Mouse (Mus musculus): ENCODE measurements around the gene Sema6b.

Gene Sema6b

GRCm38 (mm10) chr17:56144546-56144945 is 4.4 kb upstream of the Sema6b start:
- no peak for DNase-seq (ENCODE audit: low spot score)

GRCm38 (mm10) chr17:56141702-56142605 is 1.8 kb upstream of the Sema6b start:
- no peak for DNase-seq (ENCODE audit: low spot score)

- DNase-seq (ENCODE audit: low spot score), result no peak
Observed at GRCm38 (mm10) chr17:56139355-56139754, 788 bp downstream of the Sema6b start.

GRCm38 (mm10) chr17:56137839-56138613 is 2.1 kb downstream of the Sema6b start:
- DNase-seq (ENCODE audit: low spot score), result no peak

- no peak for DNase-seq (ENCODE audit: low spot score)
Observed at GRCm38 (mm10) chr17:56136558-56136957, 3.6 kb downstream of the Sema6b start.

- DNase-seq (ENCODE audit: low spot score), result peak; percentile 62
Observed at GRCm38 (mm10) chr17:56134463-56134971, 5.6 kb downstream of the Sema6b start.

- no peak for DNase-seq (ENCODE audit: low spot score)
Observed at GRCm38 (mm10) chr17:56133457-56134363, 6.4 kb downstream of the Sema6b start.

GRCm38 (mm10) chr17:56132661-56133060 is 7.5 kb downstream of the Sema6b start:
- peak; percentile 70 for DNase-seq (ENCODE audit: low spot score)

- DNase-seq (ENCODE audit: low spot score), result peak; percentile 73
Observed at GRCm38 (mm10) chr17:56131814-56132213, 8.3 kb downstream of the Sema6b start.

- DNase-seq (ENCODE audit: low spot score), result no peak
Observed at GRCm38 (mm10) chr17:56131136-56131535, 9.0 kb downstream of the Sema6b start.

- DNase-seq (ENCODE audit: low spot score), result no peak
Observed at GRCm38 (mm10) chr17:56128246-56128645, 11.9 kb downstream of the Sema6b start.

GRCm38 (mm10) chr17:56126175-56126574 is 14.0 kb downstream of the Sema6b start:
- no peak for DNase-seq (ENCODE audit: low spot score)

- DNase-seq (ENCODE audit: low spot score), result no peak
Observed at GRCm38 (mm10) chr17:56125276-56125630, 14.9 kb downstream of the Sema6b start.

- peak; percentile 61 for DNase-seq (ENCODE audit: low spot score)
Observed at GRCm38 (mm10) chr17:56124377-56125275, 15.5 kb downstream of the Sema6b start.

GRCm38 (mm10) chr17:56123681-56124340 is 16.3 kb downstream of the Sema6b start:
- DNase-seq (ENCODE audit: low spot score), result no peak

GRCm38 (mm10) chr17:56123161-56123560 is 17.0 kb downstream of the Sema6b start:
- DNase-seq (ENCODE audit: low spot score), result no peak

- DNase-seq (ENCODE audit: low spot score), result no peak
Observed at GRCm38 (mm10) chr17:56121826-56122225, 18.3 kb downstream of the Sema6b start, which contains the start of gene Lrg1. Gene Lrg1 (minus strand): TSS chr17:56122001.

- no peak for DNase-seq (ENCODE audit: low spot score)
Observed at GRCm38 (mm10) chr17:56119981-56120880, 19.9 kb downstream of the Sema6b start.

- no peak for DNase-seq (ENCODE audit: low spot score)
Observed at GRCm38 (mm10) chr17:56119431-56119830, 20.7 kb downstream of the Sema6b start.
